Mouse (Mus musculus) lung, adult 2 months (tissue): ENCODE results near the gene Acsm4. TPM values are rescaled to one million over a fixed set of nuclear protein-coding genes. Genes with fewer than 3 reads are reported as not detected.
"Not testable (repeated sequence)": the region's sequence is repeated elsewhere in the genome, so short reads cannot be mapped to it uniquely, and the experiment has no call there.

Experiments
- DNase-seq: peaks from one replicate; pipeline ENCODE4 v3.0.0; 2022
- H3K4me1 ChIP-seq: fragments of 200-500 bp; 2 replicates; pipeline ENCODE4 v1.6.1; 2011; ENCODE audit warnings: low read length; ENCODE audit not compliant: control insufficient read depth, insufficient read depth
- H3K4me3 ChIP-seq: fragments of 200-500 bp; replicated peaks from 2 replicates; pipeline ENCODE3; 2011; ENCODE audit warnings: low read depth, mild to moderate bottlenecking, control low read depth, low read length; ENCODE audit errors: extremely low read depth
- CTCF ChIP-seq: fragments of 200-500 bp; IDR thresholded peaks from 2 replicates; pipeline ENCODE4 v1.5.1; 2011; ENCODE audit warnings: mild to moderate bottlenecking, low read length, control low read depth; ENCODE audit not compliant: insufficient read depth
- POLR2A ChIP-seq: fragments of 200-500 bp; IDR thresholded peaks from 2 replicates; pipeline ENCODE4 v1.6.1; 2011; ENCODE audit warnings: low read depth, mild to moderate bottlenecking, control low read depth, low read length, borderline replicate concordance; ENCODE audit errors: extremely low read depth
- WGBS: fragments of 180-500 bp; shearing (Covaris S2); methylation state at CpG from one replicate; pipeline ENCODE4 v1.1.7; 2018; 5-methylcytosine and 5-hydroxymethylcytosine counted together
- polyA plus RNA-seq: library from polyadenylated mRNA; depleted of rRNA; stranded (reverse); fragments of >200 nt; gene quantifications from 2 replicates; pipeline ENCODE4 v1.2.3, GENCODE M21; 2012

Acsm4 gene
- polyA plus RNA-seq, 1 experiment = not detected

DNA sequence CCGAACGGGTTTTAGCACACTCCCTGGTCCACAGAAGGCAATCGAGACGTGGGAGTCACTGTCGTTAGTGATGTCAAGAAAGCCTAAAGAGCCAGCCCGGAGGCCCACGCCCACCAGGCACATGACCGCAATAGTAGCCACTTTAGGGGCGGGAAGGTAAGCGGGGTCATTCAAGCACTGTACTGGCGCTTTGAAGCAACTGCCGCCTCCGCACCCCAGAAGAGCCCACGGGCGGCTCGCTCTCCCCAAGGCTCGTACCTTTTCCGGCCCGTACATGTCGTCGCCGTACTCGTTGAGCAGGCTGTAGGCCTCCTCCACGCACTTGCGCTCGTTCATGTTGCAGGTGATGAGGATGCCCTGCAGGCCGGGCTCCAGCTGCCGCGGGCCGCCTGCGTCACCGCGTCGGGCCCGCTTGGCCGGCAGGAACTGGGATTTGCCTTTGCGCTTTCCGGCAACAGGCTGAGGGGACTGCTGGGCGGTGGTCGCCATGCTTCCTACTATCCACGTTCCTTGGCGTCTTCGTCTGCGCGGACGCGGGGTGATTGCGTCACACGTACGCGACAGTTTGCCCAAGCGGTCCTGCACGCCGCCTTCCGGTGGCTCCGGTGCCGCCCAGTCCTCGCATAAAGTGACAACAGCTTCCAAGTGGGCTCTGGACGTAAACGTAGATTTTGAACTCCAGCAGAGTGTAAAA lies 30.6 kb downstream of the Acsm4 start, which contains the start of gene Thumpd1:
Gene Thumpd1 (minus strand): TSS at position 546 of the 694 bp plus-strand sequence.
- peak; percentile 91 for DNase-seq
- under 1% methylated on average over 60 of the region's 60 CpGs for WGBS
- peak within 1 kb of the TSS; percentile 95 for H3K4me3 ChIP-seq
- peak; percentile 84; the same call in 1 of the 2 replicates for TF ChIP-seq POLR2A
- TF ChIP-seq CTCF = peak; percentile 41; the same call in 1 of the 2 replicates
- H3K4me1 ChIP-seq = peaks cover 5% of the 10 kb centered on the region; the same call in 1 of the 2 replicates

DNA sequence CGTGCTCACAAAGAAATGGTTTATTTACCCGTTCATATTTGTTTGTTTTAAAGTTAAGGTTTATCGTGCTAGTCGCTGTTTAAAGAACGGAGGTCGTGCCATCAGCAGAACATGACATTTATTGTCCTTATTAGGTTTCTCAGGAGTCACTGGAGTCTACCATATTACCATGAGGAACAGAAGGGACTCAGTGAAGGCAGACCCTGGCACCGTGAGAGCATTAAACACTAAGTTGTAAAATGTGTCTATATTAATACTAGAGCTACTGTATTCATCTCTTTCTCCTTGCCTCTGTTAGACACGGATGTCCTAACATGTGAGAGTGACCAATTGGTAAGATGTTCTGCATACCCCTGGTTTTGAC lies 31.1 kb downstream of the Acsm4 start:
- H3K4me1 ChIP-seq = peaks cover 5% of the 10 kb centered on the region; the same call in 1 of the 2 replicates
- 11% methylated on average over 8 of the region's 8 CpGs for WGBS
- DNase-seq = no peak
- H3K4me3 ChIP-seq = peak overlapping the region; percentile 95
- no peak for TF ChIP-seq CTCF
- TF ChIP-seq POLR2A = no peak

DNA sequence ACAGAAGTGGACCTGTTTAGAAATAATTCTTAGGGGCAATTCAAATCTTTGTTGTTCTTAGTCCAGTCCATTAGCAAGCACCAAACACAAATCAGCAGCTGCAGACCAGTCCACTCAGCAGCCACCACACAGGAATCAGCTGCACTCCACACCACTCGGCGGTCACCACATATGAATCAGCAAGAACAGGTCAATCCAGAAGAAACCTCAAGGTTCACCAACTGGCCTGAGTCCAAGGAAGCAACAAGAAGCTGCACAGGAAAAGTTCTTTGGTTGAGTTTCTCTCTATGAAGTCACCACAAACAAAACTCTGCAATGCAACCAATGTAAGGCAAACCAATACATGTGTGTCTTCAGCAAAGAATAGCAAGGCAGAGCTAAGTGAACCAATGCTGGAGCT lies 37.8 kb downstream of the Acsm4 start:
- no peak for DNase-seq
- TF ChIP-seq CTCF (no peak), POLR2A (no peak)
- WGBS = 79% methylated on average over 2 of the region's 2 CpGs
- Histone ChIP-seq H3K4me1 (no peaks in the 10 kb centered on the region), H3K4me3 (no peak overlapping the region)

DNA sequence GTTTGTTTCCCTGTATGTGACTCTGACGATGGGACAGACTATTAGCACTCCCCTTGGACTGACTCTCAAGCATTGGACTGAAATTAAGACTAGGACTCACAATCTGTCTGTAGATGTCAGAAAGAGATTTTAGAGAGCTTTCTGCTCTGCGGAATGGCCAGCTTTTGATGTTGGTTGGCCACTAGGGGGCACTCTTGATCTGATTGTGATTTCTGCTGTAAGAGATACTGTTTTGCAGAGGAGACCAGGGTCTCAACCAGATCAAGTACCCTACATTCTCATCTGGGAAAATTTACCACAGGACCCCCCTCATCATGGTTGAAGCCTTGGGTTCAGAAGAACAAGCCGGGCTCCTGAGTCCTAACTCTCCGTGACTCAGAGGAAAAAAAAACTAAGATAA lies 41.4 kb downstream of the Acsm4 start:
- DNase-seq, H3K4me1 ChIP-seq, H3K4me3 ChIP-seq: not testable (repeated sequence)
- 86% methylated on average over 4 of the region's 4 CpGs for WGBS

DNA sequence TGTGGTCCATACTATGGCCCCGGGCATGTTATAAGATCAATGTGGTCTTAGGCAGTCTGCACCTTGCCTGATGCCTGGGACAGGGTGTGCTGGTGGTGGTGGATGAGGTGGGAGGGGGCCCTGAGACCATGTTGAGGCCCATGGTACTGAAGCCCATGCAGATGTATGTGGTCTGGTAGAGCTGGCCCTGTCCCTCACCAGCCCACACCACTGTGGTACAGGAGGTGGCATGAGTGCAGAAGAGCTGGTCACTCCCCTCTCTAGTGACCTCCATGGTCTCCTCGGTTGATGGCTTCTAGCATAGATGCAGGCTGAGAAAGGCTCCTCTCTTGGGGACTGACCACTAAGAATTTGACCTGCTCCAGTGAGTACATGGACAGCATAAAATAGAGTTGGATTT lies 49.1 kb downstream of the Acsm4 start:
- no peak for DNase-seq
- no peaks in the 10 kb centered on the region for H3K4me1 ChIP-seq
- no peak overlapping the region for H3K4me3 ChIP-seq
- TF ChIP-seq POLR2A = no peak
- 93% methylated on average over 2 of the region's 2 CpGs for WGBS

DNA sequence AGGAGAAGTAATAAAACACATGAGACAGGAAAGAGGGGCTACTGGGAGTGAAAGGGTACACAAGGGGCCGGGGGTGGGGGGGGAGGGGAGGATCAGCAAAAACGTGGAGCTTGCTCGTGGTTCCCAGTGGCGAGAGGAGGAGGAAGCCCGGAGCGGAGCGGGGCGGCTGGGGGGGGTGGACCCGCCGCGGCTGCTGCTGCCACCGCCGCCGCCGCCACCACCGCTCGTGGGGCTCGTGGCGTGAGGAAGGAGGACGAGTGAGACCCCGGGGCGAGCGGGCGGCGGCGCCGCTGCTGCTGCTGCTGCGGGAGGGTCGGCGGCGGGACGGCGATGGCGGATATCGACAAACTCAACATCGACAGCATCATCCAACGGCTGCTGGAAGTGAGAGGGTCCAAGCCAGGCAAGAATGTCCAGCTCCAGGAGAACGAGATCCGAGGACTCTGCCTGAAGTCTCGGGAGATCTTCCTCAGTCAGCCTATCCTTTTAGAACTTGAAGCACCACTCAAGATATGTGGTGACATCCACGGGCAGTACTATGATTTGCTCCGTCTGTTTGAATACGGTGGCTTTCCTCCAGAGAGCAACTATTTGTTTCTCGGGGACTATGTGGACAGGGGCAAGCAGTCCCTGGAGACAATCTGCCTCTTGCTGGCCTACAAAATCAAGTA lies 50.1 kb downstream of the Acsm4 start:
- DNase-seq, H3K4me1 ChIP-seq, H3K4me3 ChIP-seq: not testable (repeated sequence)
- 2% methylated on average over 25 of the region's 44 CpGs for WGBS

DNA sequence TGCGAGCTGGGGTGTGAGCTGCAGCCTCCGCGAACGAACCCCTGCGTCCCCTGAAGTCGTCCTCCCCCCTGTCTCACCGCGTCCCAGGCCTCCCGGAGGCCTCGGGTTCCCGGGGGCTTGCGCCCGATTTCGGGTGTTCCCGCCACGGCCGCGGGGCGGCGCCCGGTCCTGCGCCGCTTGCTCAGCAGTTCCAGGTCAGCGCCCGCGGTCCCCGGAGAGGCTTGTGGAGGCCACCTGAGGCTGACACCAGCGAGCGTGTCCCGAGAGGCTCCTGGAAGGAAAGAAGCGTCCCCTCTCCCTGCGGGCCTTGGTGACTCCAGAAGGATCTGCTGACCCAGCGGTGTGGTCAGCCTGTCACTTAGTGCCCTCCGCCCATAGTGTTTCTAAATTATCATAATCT lies 54.5 kb downstream of the Acsm4 start:
- Histone ChIP-seq H3K4me3 (no peak overlapping the region), H3K4me1 (no peaks in the 10 kb centered on the region)
- WGBS = 10% methylated on average over 34 of the region's 34 CpGs
- no peak for DNase-seq
- no peak for TF ChIP-seq POLR2A
- TF ChIP-seq CTCF = no peak

DNA sequence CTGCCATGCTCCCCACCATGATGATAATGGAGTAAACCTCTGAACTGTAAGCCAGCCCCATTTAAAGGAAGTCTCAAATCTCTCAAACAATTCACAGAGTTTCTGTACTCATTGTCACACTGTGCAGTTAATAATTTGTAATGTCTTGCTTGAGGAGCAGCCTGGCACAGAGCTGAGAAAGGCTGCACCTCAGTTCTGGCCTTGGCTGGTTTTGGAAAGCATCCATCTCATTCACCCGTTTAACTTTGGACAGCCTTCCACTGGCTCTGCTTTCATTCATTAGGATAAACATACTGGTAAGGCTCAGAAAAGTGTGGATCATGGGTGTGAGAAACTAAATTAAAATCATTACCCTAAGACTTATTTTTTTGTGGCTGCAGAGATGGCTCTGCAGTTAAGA lies 56.0 kb downstream of the Acsm4 start:
- 66% methylated on average over 1 of the region's 1 CpGs for WGBS
- no peak for TF ChIP-seq POLR2A
- no peak for TF ChIP-seq CTCF
- DNase-seq = no peak

DNA sequence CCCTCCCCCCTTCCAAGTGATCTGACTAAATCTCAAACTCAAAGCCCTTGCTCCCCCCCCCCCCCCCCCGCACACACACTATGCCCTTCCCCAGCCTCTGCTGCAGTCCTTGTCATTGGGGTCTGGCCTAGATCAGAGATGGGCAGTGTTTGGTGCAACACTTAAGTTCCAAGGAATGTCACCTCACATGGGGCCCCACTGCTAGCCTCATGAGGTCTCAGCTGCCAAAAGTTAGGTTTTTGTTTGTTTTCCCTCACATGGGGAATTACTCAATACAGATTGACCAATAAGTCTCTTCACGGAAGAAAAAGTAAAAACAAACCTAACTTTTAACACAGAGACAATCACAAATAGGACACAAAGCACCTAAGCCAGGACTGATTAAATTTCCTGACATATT lies 58.9 kb downstream of the Acsm4 start:
- H3K4me3 ChIP-seq = no peak overlapping the region
- no peaks in the 10 kb centered on the region for H3K4me1 ChIP-seq
- WGBS = 45% methylated on average over 2 of the region's 2 CpGs
- TF ChIP-seq POLR2A (no peak), CTCF (no peak)
- DNase-seq = no peak

More for the DNA sequence above, 56.0 kb downstream of the Acsm4 start:
- Histone ChIP-seq H3K4me3 (no peak overlapping the region), H3K4me1 (no peaks in the 10 kb centered on the region)

DNA sequence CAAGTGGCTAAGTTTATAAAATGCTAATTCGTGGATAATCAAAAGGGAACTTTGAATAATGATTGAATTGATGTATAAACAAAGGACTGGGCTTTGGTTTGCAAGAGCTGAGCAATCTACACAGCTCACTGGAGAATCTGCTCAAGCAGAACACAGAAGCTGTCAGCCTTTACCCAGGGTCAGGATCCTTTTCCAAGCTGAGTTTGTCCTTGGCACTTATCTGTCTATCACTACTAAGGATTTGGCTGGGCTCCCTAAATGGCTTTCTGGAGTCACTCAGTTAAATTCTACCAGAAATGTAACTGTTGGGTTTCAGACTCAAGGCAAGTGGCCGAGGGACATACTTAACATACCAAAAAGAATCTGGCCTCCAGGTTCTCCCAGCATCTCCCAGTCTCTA lies 60.1 kb downstream of the Acsm4 start:
- TF ChIP-seq CTCF = no peak
- no peak for TF ChIP-seq POLR2A
- DNase-seq = no peak
- WGBS = 43% methylated on average over 2 of the region's 2 CpGs
- Histone ChIP-seq H3K4me1 (no peaks in the 10 kb centered on the region), H3K4me3 (no peak overlapping the region)
